Mouse (Mus musculus): ENCODE measurements around the gene Flt3. TPM values are rescaled to one million over a fixed set of nuclear protein-coding genes. Genes with fewer than 3 reads are reported as not detected.

The Flt3 gene
- polyA plus RNA-seq, 1 experiment from 2014 or later = 0.35 TPM

DNA sequence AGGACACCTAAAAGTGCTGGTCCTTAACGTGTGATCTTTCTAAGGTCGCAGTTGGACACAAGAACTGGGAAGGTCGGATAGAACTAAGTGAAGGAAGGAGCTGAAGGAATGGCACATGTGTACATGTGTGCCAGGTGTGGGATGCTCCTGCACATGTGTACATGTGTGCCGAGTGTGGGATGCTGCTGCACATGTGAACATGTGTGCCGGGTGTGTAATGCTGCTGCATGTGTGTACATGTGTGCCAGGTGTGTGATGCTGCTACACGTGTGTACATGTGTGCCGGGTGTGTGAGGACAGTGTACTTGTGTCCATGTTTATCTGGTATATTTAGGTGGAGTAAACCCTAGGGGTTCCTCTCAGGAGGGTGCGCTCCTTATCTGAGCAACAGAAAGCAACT, 32.6 kb upstream of the Flt3 start:
- ATAC-seq (ENCODE audit: insufficient read depth, low FRiP score, low read depth) = no peak
- Histone ChIP-seq H3K9me3 (no peaks in the 10 kb centered on the region), H3K36me3 (0 out of 2 replicates have a peak, but pooled peaks cover 4% of the 10 kb centered on the region), H3K27ac (no peak overlapping the region), H3K4me3 (replicated peaks) (no peak overlapping the region), H3K4me2 (0 out of 2 replicates have a peak overlapping the region, but pooled peaks have one; percentile 21), H3K4me1 (peaks cover 41% of the 10 kb centered on the region), H3K27me3 (replicated peaks) (no peaks in the 10 kb centered on the region), H3K9ac (no peak overlapping the region)
- WGBS = 81% methylated on average over 8 of the region's 8 CpGs

DNA sequence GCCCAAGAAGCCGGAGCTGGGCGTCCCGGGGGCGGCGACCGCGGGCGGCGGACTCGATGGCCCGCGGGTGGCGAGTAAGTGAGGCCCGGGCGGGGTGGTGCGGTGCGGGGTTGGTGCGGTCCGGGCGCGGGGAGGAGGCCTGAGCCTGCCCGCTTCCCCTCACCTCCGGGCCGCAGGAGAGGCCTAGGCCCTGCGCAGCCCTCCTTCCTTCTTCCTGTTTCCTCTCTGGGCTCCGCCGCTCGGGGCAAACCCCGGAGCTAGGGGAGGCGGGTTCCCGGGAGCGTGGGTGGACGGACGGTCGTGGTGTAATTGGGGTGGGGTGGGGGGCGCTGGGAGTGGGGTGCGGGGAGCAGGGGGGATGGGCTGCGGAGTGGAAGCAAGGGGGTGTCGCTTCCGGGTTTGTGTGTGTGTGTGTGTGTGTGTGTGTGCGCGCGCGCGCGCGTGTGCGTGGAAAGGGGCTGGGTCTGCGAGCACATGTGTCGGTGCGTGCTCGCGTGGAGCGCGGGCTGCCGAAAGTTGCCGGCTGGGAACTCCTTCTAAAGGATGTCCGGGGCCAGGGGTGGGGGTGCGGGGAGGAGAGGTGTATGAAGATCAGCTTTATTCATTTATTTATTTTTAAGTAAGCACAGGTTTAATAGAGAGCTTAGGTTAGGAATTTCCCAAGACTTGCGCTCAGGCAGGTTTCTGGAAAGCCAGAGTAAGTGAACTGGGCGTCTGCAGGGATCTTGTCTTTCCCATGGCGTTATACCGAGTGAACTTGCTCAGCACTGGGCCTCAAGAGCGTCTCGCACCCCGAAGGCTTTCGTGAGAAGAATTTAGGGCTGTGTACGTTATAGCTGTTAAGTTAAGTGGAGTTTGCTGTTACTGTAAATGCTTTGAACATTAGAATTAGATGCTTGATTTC, 30.9 kb upstream of the Flt3 start:
- under 1% methylated on average over 65 of the region's 68 CpGs for WGBS
- peak; percentile 56 for ATAC-seq (ENCODE audit: insufficient read depth, low FRiP score, low read depth)
- peak overlapping the region; percentile 99 for H3K27ac ChIP-seq
- H3K4me1 ChIP-seq = peaks cover 31% of the 10 kb centered on the region
- H3K4me3 ChIP-seq (replicated peaks) = peak overlapping the region; percentile 96
- H3K4me2 ChIP-seq = peak overlapping the region; percentile 75
- H3K36me3 ChIP-seq = 0 out of 2 replicates have a peak, but pooled peaks cover 4% of the 10 kb centered on the region
- no peaks in the 10 kb centered on the region for H3K27me3 ChIP-seq (replicated peaks)
- peak overlapping the region; percentile 98 for H3K9ac ChIP-seq
- no peaks in the 10 kb centered on the region for H3K9me3 ChIP-seq

DNA sequence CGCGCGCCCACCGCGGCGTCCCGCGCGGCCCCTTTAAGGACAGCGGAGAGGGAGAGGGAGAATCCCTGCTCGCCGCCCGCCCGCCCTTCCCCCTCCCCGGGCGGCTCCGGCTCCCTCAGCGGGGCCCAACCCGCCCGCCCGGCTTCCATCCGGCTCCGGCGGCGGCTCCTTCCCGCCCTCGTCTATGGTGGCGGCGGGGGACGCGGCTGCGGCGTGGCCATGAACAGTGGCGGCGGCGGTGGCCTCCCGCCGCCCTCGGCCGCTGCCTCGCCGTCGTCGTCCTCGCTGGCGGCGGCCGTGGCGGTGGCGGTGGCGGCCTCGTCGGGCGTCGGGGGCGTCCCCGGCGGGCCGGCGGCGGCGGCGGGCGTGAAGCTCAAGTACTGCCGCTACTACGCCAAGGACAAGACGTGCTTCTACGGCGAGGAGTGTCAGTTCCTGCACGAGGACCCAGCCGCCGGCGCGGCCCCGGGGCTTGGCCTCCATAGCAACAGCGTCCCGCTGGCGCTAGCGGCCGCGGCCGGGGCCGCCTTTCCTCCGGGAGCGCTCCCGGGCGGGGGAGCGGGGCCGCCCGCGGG, 30.2 kb upstream of the Flt3 start:
- peak; percentile 89 for ATAC-seq (ENCODE audit: insufficient read depth, low FRiP score, low read depth)
- WGBS = under 1% methylated on average over 60 of the region's 91 CpGs
- H3K27me3 ChIP-seq (replicated peaks) = no peaks in the 10 kb centered on the region

DNA sequence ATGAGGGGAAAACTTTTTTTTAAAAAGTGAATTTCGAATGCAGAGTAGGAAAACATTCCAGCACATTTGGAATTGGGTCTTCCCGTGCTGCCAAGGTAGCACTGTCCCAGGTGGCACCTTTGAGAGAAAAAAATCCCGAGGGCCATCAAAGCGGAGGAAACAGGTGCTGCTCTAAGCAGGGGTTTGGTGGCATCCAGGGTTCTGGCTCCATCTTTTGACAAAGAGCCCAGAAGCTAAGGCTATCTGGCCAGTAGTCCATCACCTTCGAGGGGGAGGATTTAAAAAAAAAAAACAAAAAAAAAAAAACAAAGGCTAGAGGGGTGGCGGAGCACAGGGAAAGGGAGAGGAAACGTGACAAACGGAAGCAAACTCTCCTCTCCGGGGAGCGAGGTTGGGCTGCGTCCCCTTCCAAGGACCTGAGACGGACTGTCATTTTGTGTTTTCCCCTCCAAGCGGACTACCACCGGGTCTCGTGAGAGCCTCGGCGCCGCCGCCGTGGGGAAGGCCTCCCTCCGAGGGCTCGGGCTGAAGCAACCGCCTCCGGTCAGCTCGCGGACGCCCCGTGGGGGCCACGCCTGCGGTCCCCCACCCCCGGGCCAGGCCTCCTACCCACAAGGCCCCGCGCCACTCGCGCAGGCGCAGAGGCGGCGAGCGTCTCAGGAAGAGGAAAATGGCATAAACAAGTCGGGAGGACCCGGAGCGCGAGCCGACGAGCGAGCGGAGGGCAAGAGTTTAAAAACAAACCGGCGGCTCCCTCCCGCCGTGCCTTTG, 29.4 kb upstream of the Flt3 start, which contains the start of gene Pan3:
Gene Pan3 (plus strand): TSS at position 627 of the 771 bp plus-strand sequence.
- Histone ChIP-seq H3K9ac (peak within 1 kb of the TSS; percentile 98), H3K27ac (peak within 1 kb of the TSS; percentile 99), H3K27me3 (replicated peaks) (no peaks in the 10 kb centered on the region), H3K4me2 (peak within 1 kb of the TSS; percentile 75), H3K4me3 (replicated peaks) (peak within 1 kb of the TSS; percentile 96), H3K4me1 (peaks cover 21% of the 10 kb centered on the region), H3K9me3 (no peaks in the 10 kb centered on the region), H3K36me3 (0 out of 2 replicates have a peak, but pooled peaks cover 3% of the 10 kb centered on the region)
- under 1% methylated on average over 49 of the region's 51 CpGs for WGBS
- ATAC-seq (ENCODE audit: insufficient read depth, low FRiP score, low read depth) = peak; percentile 91

More for the DNA sequence above, 30.2 kb upstream of the Flt3 start:
- Histone ChIP-seq H3K4me2 (peak overlapping the region; percentile 75), H3K4me3 (replicated peaks) (peak overlapping the region; percentile 96), H3K27ac (peak overlapping the region; percentile 99), H3K36me3 (0 out of 2 replicates have a peak, but pooled peaks cover 4% of the 10 kb centered on the region), H3K9me3 (no peaks in the 10 kb centered on the region), H3K4me1 (peaks cover 24% of the 10 kb centered on the region), H3K9ac (peak overlapping the region; percentile 98)

DNA sequence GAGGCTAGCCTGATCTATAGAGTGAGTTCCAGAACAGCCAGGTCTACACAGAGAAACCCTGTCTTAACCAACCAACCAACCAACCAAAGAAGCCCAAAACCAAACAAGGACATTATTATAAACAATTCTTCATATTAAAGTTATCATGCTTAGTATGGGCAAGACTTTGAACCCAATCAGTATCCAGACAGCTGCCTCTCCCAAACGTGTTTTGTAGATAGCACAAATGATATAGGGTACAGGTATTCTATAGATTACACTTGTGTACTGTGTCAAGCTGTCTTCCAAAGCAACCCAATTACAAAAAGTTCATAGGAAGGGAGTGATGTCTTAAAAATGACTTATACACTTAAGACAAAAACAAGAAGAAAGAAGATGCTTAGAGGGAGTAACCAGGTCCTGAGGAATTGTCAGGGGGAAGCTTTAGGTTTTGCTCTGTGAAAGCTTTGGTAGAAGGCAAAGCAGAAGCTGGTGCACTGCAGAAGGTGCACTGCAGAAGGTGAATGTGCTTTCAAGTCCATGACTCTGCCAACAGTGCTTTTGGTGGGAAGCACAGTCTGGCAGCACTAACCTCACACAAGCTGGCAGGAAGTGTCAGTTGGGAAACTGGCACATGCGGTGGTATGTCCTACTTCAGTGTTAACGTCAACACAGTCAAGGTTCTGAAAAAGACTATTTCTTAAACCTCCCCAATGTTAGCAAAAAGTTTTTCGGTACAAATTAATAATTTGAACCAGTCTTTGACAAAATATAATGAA, 25.9 kb upstream of the Flt3 start:
- Histone ChIP-seq H3K4me2 (no peak overlapping the region), H3K27me3 (replicated peaks) (no peaks in the 10 kb centered on the region), H3K4me1 (peaks cover 7% of the 10 kb centered on the region), H3K27ac (no peak overlapping the region), H3K9me3 (no peaks in the 10 kb centered on the region), H3K36me3 (no peaks in the 10 kb centered on the region), H3K9ac (no peak overlapping the region), H3K4me3 (replicated peaks) (no peak overlapping the region)
- no peak for ATAC-seq (ENCODE audit: insufficient read depth, low FRiP score, low read depth)
- 69% methylated on average over 4 of the region's 4 CpGs for WGBS

DNA sequence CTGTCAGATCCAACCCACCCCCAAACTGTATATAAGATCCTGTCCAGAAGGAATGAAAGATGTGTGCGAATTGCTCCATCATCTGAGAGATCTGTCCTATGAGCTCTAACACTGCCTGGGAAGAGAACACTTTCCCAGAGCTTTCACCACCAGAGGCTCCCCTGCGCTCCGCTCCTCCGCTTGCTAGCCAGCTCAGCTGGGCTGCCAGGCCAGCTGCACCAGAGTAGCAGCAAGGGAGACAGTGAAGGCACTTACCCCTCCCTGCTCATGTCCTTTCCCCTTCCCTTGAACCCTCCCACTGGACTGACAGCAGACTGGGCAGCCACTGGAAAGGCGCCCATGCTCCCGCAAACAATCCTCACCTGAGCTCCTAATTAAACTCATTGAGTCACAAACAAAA, 23.3 kb upstream of the Flt3 start:
- Histone ChIP-seq H3K9ac (no peak overlapping the region), H3K27ac (no peak overlapping the region), H3K4me3 (replicated peaks) (no peak overlapping the region), H3K27me3 (replicated peaks) (no peaks in the 10 kb centered on the region), H3K9me3 (no peaks in the 10 kb centered on the region), H3K36me3 (no peaks in the 10 kb centered on the region), H3K4me1 (no peaks in the 10 kb centered on the region; the same call in 1 of the 2 replicates), H3K4me2 (no peak overlapping the region)
- 46% methylated on average over 6 of the region's 6 CpGs for WGBS
- ATAC-seq (ENCODE audit: insufficient read depth, low FRiP score, low read depth) = no peak

DNA sequence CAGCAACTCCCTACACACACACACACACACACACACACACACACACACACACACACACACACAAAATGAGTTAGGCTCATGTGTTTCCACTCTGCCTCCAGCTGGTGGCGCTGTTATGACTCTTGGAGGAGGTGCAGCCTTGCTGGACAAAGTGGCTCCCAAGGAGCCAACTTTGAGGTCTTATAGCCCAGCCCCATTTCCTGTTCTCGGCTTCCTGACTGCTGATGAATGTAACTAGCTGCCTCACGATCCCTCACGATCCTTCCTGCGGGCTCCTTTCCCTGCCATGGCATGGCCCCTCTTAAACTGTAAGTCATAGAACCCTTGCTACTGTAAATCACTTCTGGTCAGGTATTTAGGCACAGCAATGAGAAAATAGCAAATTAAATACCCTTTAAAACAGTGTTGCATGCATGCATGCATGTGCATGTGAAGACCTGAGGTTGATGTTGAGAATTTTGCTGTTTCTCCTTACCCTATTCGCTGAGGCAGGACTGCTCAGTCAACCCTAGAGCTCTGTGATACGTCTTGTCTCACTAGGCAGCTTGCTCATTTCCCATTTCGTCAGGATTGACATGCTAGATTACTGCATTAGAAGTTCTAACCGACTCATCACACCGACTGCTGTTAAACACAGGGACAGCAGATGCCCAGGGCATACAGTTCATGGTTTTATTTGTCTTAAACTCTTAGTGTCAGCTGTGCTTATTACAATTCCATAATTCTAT, 18.3 kb upstream of the Flt3 start:
- WGBS = 33% methylated on average over 10 of the region's 10 CpGs
- no peaks in the 10 kb centered on the region; the same call in 1 of the 2 replicates for H3K4me1 ChIP-seq
- H3K4me2 ChIP-seq = no peak overlapping the region
- H3K9ac ChIP-seq = no peak overlapping the region
- H3K27ac ChIP-seq = no peak overlapping the region
- ATAC-seq (ENCODE audit: insufficient read depth, low FRiP score, low read depth) = no peak
- H3K4me3 ChIP-seq (replicated peaks) = no peak overlapping the region
- no peaks in the 10 kb centered on the region for H3K36me3 ChIP-seq
- no peaks in the 10 kb centered on the region for H3K9me3 ChIP-seq
- no peaks in the 10 kb centered on the region for H3K27me3 ChIP-seq (replicated peaks)

DNA sequence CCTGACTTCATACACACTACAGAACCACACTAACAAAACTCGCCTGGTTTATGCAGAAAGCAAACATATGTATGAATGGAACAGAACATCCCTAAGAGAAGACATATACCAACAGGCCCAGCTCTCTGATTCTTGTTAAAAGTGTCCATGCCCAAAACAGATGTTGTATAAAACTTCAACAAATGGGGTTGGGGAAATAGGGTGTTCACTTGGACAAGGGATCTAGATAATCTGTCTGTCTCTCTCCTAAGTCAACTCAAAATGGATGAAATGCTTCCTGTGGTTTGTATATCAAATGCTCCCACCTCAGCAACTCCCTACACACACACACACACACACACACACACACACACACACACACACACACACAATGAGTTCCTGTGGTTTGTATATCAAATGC, 17.7 kb upstream of the Flt3 start:
- Histone ChIP-seq H3K4me2 (no peak overlapping the region), H3K27ac (no peak overlapping the region), H3K9ac (no peak overlapping the region), H3K36me3 (no peaks in the 10 kb centered on the region), H3K27me3 (replicated peaks) (no peaks in the 10 kb centered on the region), H3K9me3 (no peaks in the 10 kb centered on the region), H3K4me1 (no peaks in the 10 kb centered on the region), H3K4me3 (replicated peaks) (no peak overlapping the region)
- no peak for ATAC-seq (ENCODE audit: insufficient read depth, low FRiP score, low read depth)
- WGBS = 64% methylated on average over 1 of the region's 1 CpGs

DNA sequence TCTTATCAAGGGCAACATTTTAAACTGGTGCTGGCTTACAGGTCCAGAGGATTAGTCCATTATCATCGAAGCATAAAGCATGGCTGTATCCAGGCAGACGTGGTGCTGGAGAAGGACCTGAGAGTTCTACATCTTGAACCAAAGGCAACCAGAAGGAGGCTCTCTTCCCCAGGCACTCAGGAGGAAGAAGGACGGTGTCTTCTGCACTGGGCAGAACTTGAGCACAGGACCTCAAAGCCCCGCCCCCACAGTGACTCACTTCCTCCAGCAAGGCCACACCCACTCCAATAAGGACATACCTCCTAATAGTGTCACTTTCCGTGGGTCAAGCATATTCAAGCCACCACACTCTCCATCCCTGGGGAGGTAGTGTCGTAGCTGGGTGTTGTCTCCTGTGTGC, 10.3 kb upstream of the Flt3 start:
- Histone ChIP-seq H3K9ac (no peak overlapping the region), H3K27me3 (replicated peaks) (no peaks in the 10 kb centered on the region), H3K9me3 (no peaks in the 10 kb centered on the region), H3K4me2 (no peak overlapping the region), H3K27ac (no peak overlapping the region), H3K4me3 (replicated peaks) (no peak overlapping the region), H3K36me3 (no peaks in the 10 kb centered on the region), H3K4me1 (no peaks in the 10 kb centered on the region)
- no peak for ATAC-seq (ENCODE audit: insufficient read depth, low FRiP score, low read depth)
- 85% methylated on average over 6 of the region's 6 CpGs for whole genome bisulfite sequencing

DNA sequence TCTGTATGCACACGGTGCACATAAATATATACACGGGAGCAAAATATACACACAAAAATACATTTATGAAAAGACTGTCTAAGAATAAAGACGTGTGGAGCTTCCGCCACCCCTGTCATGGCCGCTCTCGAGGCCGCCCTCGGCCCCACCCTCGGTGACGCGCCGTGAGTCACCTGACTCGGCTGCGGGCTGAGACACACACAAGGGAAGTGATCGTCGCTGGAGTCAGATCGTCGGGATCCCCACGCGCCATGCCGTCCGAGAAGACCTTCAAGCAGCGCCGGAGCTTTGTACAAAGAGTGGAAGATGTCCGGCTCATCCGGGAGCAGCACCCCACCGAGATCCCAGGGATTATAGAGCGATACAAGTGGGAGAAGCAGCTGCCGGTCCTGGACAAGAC, 8.4 kb upstream of the Flt3 start:
- H3K36me3 ChIP-seq = no peaks in the 10 kb centered on the region
- no peaks in the 10 kb centered on the region for H3K27me3 ChIP-seq (replicated peaks)
- ATAC-seq (ENCODE audit: insufficient read depth, low FRiP score, low read depth) = no peak
- H3K9me3 ChIP-seq = no peaks in the 10 kb centered on the region
- 58% methylated on average over 29 of the region's 29 CpGs for WGBS
- no peaks in the 10 kb centered on the region for H3K4me1 ChIP-seq
- H3K4me3 ChIP-seq (replicated peaks) = no peak overlapping the region; the same call in 1 of the 2 replicates
- no peak overlapping the region for H3K9ac ChIP-seq
- no peak overlapping the region for H3K27ac ChIP-seq
- H3K4me2 ChIP-seq = peak overlapping the region; percentile 41

DNA sequence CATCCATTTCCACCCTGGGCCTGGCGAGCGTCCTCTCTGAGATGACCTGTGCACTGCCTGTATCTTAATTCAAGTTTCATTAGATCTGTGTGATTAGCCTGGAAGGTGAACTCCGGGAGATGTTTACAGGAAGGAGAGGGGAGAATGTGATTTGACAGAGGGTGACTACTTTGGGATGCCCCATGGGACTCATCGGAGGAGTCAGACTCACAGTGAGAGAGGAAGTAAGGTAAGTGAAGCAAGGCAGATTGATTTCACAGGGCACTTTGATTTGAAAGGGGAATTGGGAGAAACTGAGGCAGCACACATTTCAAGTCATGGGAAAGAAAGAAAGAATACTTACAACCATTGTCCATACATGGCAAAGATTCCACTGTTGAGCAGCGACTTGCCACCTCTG, 5.8 kb upstream of the Flt3 start:
- H3K4me1 ChIP-seq = no peaks in the 10 kb centered on the region
- no peak for ATAC-seq (ENCODE audit: insufficient read depth, low FRiP score, low read depth)
- peaks cover 7% of the 10 kb centered on the region for H3K27me3 ChIP-seq (replicated peaks)
- no peak overlapping the region for H3K27ac ChIP-seq
- no peak overlapping the region for H3K9ac ChIP-seq
- WGBS = 75% methylated on average over 5 of the region's 5 CpGs
- no peaks in the 10 kb centered on the region for H3K36me3 ChIP-seq
- no peaks in the 10 kb centered on the region for H3K9me3 ChIP-seq
- H3K4me2 ChIP-seq = no peak overlapping the region
- H3K4me3 ChIP-seq (replicated peaks) = no peak overlapping the region
